Mouse (Mus musculus) fat pad, adult 2 months (tissue): ENCODE data around the gene Oosp2.

Source experiments
- DNase-seq: peaks from one replicate; pipeline ENCODE4 v3.0.0-alpha.2; 2011; ENCODE audit warnings: low read depth, low spot score; ENCODE audit errors: extremely low read depth

Gene Oosp2

GRCm38 (mm10) chr19:11660459-11660858 lies at the start of gene Oosp2:
TSS of gene Oosp2 (minus strand) at chr19:11660559.
- DNase-seq = no peak

GRCm38 (mm10) chr19:11698342-11698741 lies 38.0 kb upstream of the Oosp2 start:
- no peak for DNase-seq

GRCm38 (mm10) chr19:11696755-11697154 lies 36.4 kb upstream of the Oosp2 start, which contains the start of gene Oosp3:
TSS of gene Oosp3 (plus strand) at chr19:11697055.
- DNase-seq = no peak

- DNase-seq = no peak
These were observed 31.1 kb upstream of the Oosp2 start for GRCm38 (mm10) chr19:11691454-11691853.

- no peak for DNase-seq
These were observed 30.5 kb upstream of the Oosp2 start, which contains the start of gene Oosp1 for GRCm38 (mm10) chr19:11690839-11691238. TSS of gene Oosp1 (minus strand) at chr19:11691150.

- no peak for DNase-seq
These were observed 1.2 kb upstream of the Oosp2 start for GRCm38 (mm10) chr19:11661562-11661961.

GRCm38 (mm10) chr19:11659142-11659541 lies 1.2 kb downstream of the Oosp2 start:
- DNase-seq = no peak

GRCm38 (mm10) chr19:11649564-11649963 lies 10.8 kb downstream of the Oosp2 start:
- no peak for DNase-seq

GRCm38 (mm10) chr19:11646166-11646565 lies 14.2 kb downstream of the Oosp2 start:
- no peak for DNase-seq

- no peak for DNase-seq
These were observed 19.6 kb downstream of the Oosp2 start, which contains the start of gene Ms4a3 for GRCm38 (mm10) chr19:11640732-11641131. TSS of gene Ms4a3 (minus strand) at chr19:11640851.

GRCm38 (mm10) chr19:11639038-11639437 lies 21.3 kb downstream of the Oosp2 start:
- DNase-seq = no peak

GRCm38 (mm10) chr19:11635572-11635971 lies 24.8 kb downstream of the Oosp2 start:
- DNase-seq = no peak

GRCm38 (mm10) chr19:11634330-11634729 lies 26.0 kb downstream of the Oosp2 start:
- DNase-seq = no peak

- DNase-seq = no peak
These were observed 26.6 kb downstream of the Oosp2 start for GRCm38 (mm10) chr19:11633732-11634131.

GRCm38 (mm10) chr19:11625231-11625630 lies 35.1 kb downstream of the Oosp2 start:
- no peak for DNase-seq

GRCm38 (mm10) chr19:11624800-11625199 lies 35.6 kb downstream of the Oosp2 start:
- DNase-seq = no peak

GRCm38 (mm10) chr19:11623551-11623950 lies 36.8 kb downstream of the Oosp2 start, which contains the start of gene Ms4a2:
TSS of gene Ms4a2 (minus strand) at chr19:11623719.
- DNase-seq = no peak

GRCm38 (mm10) chr19:11617983-11618382 lies 42.4 kb downstream of the Oosp2 start:
- no peak for DNase-seq

- DNase-seq = no peak
These were observed 45.6 kb downstream of the Oosp2 start for GRCm38 (mm10) chr19:11614805-11615204.

GRCm38 (mm10) chr19:11613776-11614443 lies 46.4 kb downstream of the Oosp2 start:
- no peak for DNase-seq

GRCm38 (mm10) chr19:11613084-11613483 lies 47.3 kb downstream of the Oosp2 start:
- no peak for DNase-seq

GRCm38 (mm10) chr19:11612293-11612692 lies 48.1 kb downstream of the Oosp2 start:
- DNase-seq = no peak

- no peak for DNase-seq
These were observed 48.8 kb downstream of the Oosp2 start for GRCm38 (mm10) chr19:11611541-11611945.
